Mouse (Mus musculus) CH12.LX (cell line): ENCODE results near the gene Tlnrd1.

Source experiments
- EP300 ChIP-seq: IDR thresholded peaks from 2 replicates; pipeline ENCODE4 v1.6.1; 2011; ENCODE audit warnings: low read length, improper control_type of control experiment
- HCFC1 ChIP-seq: IDR thresholded peaks from 2 replicates; pipeline ENCODE4 v1.6.1; 2012; ENCODE audit warnings: low read depth, mild to moderate bottlenecking, inconsistent platforms, low read length, improper control_type of control experiment
- NRF1 ChIP-seq: IDR thresholded peaks from 2 replicates; pipeline ENCODE4 v1.6.1; 2014; ENCODE audit warnings: low read depth, mild to moderate bottlenecking, inconsistent platforms, low read length, improper control_type of control experiment, moderate library complexity
- TCF12 ChIP-seq: IDR thresholded peaks from 2 replicates; pipeline ENCODE4 v1.6.1; 2014; ENCODE audit warnings: low read depth, mild to moderate bottlenecking, inconsistent platforms, low read length, improper control_type of control experiment
- USF1 ChIP-seq: IDR thresholded peaks from 2 replicates; pipeline ENCODE4 v1.6.1; 2014; ENCODE audit warnings: low read depth, mild to moderate bottlenecking, inconsistent platforms, low read length, improper control_type of control experiment

DNA sequence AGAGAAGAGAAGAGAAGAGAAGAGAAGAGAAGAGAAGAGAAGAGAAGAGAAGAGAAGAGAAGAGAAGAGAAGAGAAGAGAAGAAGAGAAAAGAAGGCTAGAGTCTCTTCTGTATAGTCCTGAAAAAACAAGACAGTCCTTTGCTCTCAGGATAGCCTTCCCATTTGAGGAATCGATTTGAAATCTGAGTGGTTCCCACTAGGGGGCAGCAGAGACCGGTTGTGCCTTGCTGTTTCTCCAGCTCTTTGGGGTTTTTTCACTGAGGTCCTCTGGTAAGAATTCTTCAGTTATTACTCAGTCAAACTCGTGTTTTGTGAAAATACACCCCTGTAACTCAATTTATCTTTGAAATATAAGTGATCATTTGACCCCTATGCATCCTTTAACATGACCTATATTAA is 30.5 kb upstream of the Tlnrd1 start:
- TF ChIP-seq USF1 (no peak), NRF1 (no peak), HCFC1 (no peak), TCF12 (no peak), EP300 (no peak)
